Mouse (Mus musculus): ENCODE measurements around the gene Cep68.

The Cep68 gene

GRCm38 (mm10) chr11:20242366-20243056 lies 6.7 kb downstream of the Cep68 start:
- WGBS: 83% methylated on average over 6 of the region's 6 CpGs

DNA sequence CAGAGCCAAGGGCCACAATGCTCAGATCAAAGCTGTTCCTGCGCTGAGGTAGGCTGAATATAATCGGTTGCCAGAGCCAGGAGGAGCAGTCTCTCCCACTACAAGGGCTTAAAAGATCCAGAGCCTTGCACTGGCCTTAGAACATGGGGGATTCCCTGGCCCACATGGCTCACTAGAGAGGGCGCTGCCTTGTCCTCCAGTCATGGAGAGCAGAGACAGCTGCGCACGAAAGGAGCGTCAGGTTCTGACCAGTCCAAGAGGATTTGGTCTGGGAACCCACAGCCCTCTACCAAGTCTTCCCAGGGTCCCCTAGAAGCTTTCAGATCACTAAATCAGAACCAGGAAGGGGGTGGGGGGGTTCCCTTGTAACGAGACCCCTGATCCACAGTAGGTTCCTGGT lies 7.9 kb downstream of the Cep68 start:
- WGBS: 83% methylated on average over 7 of the region's 7 CpGs

DNA sequence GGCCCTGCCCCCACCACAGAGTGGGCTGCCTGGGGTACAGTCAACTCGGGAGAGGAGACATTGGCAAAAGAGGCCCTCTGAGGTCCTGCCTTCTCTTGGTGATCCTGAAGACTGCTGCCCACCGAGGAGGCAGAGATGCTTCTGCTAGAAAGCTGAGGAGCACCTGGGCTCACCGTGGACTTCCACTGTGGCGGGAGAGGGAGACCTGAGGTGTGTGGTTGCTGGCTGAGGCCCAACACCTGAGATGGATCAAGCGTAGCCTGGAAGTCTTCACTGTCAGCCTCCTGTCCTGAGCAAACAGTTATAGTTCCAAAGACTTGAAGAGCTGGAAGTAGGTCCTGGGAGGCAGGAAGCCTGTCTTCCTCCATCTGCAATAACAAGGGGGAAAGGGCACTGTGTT lies 8.9 kb downstream of the Cep68 start:
- 72% methylated on average over 5 of the region's 5 CpGs for WGBS

DNA sequence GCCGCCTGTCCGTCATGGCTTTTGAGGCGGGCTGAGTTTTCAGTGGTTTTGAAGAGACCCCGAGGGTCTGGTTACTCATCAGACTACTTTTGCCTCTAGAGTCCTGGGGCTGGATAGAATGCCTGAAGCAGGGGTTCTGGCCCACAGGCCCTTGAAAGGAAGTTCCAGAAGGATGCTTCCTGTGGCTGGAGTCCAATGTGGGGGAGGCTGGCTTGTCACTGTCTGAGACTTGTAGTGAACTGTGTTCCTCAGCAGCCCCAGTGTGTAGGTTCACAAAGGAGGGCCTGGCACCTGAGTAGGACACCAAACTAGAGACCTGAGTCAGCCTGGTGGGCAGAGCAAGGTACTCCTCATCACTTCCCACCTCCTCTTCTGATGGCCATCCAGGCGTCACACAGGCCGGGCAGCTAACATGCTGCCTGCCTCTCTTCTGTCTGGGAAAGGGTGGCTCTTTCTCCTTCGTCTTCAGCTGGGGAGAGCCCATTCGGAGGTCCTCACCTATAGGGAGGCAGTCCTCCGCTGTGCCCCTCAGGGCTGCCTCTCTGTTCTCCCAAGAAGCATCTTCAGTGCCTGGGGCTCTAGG lies 9.9 kb downstream of the Cep68 start:
- WGBS: 80% methylated on average over 9 of the region's 9 CpGs

- 87% methylated on average over 3 of the region's 3 CpGs for WGBS
Measured at GRCm38 (mm10) chr11:20237976-20238375, 11.3 kb downstream of the Cep68 start.

GRCm38 (mm10) chr11:20237018-20237417 lies 12.2 kb downstream of the Cep68 start:
- 82% methylated on average over 7 of the region's 7 CpGs for WGBS

DNA sequence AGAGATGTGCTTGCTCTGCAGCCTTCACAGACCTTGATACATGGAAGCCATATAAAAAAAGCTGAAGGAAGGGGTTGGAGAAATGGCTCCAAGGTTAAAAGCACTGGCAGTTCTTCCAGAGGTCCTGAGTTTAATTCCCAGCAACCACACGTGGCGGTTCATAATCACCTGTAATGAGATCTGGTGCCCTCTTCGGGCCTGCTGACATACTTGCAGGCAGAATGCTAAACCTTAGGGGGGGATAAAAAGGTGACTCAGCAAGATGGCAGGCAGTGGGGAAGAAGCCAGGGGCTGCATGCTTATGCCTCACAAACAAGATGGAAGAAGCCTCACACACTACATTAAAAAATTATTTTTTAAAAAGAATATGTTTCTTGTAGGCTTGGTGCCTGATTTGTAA lies 15.0 kb downstream of the Cep68 start:
- 56% methylated on average over 3 of the region's 3 CpGs for WGBS

DNA sequence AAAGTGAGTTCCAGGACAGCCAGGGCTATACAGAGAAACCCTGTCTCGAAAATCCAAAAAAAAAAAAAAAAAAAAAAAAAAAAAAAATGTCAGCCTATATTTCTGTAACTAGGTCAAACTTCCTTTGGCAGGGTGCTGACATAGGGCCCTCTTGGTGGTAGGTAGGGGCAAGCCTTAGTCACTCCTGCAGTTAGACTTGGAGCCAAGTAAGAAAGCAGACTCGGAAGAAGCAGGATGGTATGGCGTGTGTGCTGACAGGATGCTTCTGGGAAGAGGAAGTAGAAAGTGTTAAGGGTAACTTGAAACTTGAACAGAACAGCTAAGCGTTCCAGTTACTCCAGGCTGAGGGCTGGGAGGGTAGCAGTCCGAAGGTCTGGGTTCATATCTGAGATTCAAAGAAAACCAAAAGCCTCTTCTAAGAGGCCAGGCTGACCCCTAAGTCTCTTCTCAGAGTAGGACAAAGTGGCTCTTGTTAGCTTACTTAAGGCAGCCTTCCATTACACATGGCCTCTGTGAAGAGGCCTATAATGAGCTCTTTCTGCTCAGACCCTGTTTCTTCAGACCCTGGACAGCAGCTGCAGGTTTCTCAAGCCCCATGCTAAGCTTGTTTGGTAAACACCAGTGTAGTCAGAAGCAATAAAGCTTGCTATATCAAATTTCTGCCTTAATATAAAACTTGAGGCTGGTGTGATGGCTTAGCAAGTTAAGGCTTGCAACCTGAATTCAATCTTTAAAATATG lies 17.0 kb downstream of the Cep68 start:
- WGBS: 52% methylated on average over 5 of the region's 5 CpGs

GRCm38 (mm10) chr11:20231128-20231878 lies 17.9 kb downstream of the Cep68 start:
- 33% methylated on average over 8 of the region's 8 CpGs for WGBS

- 50% methylated on average over 1 of the region's 1 CpGs for WGBS
Measured at GRCm38 (mm10) chr11:20230286-20230685, 18.9 kb downstream of the Cep68 start.

DNA sequence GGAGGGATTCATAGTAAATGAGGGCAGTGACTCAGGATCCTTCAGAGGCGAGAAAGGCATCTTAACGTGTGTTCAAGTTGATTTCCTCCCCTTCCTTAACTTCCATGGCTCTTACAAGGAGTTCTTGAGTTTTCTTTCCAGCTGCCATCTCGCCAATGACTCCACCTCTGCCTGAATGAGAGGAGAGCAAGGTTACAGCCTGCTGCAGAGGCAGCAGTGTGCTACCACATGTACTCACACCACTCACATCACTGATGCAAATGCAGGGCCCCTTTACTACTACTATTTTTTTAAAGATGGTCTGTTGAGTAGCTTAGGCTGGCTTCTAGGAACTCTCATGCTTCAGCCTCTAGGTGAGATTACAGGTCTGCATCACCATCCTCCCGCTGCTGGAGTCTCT lies 19.9 kb downstream of the Cep68 start:
- 58% methylated on average over 4 of the region's 4 CpGs for WGBS

DNA sequence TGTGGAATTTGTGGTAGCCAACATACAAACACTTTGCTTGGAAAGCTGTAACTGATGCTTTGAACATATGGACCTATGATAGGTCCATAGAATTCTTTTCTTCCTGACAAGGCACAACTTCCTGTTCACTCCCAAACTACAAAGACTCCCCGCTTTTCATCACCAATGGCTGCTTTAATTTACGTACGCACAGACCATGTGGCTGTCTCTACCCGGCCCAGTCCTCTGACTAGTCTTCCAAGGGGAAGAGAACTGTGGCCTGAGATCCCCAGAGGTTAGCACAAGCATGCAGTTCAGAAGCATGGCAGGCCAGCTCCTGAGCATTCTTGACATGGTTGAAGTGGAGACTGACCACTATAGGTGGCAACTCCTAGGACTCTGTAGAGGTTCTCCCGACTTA lies 20.6 kb downstream of the Cep68 start:
- WGBS: 73% methylated on average over 5 of the region's 5 CpGs

- 98% methylated on average over 4 of the region's 4 CpGs for WGBS
Measured at GRCm38 (mm10) chr11:20225938-20226337, 23.3 kb downstream of the Cep68 start.

DNA sequence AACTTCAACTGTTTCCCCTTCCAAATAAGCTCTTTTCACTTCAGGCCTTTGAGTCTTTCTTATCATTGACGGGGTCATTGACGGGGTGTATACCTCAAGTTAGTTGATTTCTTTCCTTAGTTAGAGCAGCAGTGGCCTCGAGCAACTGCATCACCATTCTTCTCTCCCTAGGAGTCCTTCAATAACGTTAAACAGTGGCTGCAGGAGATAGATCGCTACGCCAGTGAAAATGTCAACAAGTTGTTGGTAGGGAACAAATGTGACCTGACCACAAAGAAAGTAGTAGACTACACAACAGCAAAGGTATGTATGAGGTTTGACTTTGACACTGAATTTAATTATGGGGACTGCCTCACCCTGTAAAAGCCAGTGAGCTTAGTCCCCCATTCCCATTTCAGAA lies 25.0 kb downstream of the Cep68 start:
- 66% methylated on average over 6 of the region's 6 CpGs for WGBS

GRCm38 (mm10) chr11:20221671-20222070 lies 27.6 kb downstream of the Cep68 start:
- 67% methylated on average over 1 of the region's 1 CpGs for WGBS

DNA sequence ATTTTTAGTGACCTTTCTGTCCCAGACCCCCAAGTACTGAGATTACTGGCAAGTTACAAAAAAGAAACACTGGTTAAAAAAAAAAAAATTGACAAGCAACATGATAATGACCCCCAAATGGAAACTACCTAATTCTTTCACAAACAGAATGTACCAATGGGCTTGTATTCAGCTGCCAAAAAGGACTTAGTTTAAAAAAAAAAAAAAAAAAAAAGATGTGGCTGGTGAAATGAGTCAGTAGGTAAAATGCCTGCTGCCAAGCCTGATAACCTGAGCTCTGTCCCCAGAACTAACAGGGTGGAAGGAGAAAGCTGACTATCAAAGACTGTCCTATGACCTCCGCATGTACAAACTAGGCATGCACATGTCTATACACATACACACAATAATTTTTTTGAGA lies 32.0 kb downstream of the Cep68 start:
- WGBS: 96% methylated on average over 1 of the region's 1 CpGs

- 86% methylated on average over 4 of the region's 4 CpGs for WGBS
Measured at GRCm38 (mm10) chr11:20216415-20216814, 32.8 kb downstream of the Cep68 start.

DNA sequence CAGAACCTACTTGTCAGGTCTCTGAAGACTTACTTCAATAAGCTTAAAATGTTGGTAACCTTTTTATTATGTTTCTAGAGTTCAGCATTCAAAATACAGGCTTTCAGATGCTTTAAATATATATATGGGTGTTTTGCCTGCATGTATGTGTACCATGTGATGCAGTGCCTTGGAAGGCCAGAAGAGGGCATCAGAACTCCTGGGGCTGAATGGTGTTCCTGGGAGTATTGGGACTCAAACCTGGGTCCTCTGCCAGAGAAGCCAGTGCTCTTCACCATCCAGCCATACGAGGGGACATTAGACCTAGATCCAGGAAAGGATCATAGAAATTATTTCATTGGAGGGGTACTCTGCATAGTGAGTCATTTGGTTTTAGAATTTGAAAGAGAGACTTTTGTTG lies 34.5 kb downstream of the Cep68 start:
- whole genome bisulfite sequencing: 100% methylated on average over 1 of the region's 1 CpGs

DNA sequence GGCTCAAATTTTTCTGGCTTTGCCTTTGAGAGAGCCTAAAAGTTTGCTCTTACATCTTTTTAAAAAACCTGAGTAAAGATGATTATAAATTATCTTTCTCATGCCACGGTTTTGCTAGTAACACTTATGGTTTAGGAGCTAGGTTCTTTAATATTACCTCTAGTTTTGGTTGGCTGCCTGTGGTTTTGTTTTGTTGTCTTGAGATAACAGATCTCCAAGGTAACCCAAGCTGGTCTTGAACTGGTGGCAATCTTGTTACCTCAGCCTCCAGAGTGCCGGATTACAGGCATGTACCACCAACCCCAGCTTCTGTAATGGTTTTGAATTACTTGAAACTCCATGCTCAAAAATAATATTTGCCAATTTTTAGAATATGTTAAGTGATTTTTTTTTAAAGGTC lies 37.4 kb downstream of the Cep68 start:
- 65% methylated on average over 2 of the region's 2 CpGs for WGBS

DNA sequence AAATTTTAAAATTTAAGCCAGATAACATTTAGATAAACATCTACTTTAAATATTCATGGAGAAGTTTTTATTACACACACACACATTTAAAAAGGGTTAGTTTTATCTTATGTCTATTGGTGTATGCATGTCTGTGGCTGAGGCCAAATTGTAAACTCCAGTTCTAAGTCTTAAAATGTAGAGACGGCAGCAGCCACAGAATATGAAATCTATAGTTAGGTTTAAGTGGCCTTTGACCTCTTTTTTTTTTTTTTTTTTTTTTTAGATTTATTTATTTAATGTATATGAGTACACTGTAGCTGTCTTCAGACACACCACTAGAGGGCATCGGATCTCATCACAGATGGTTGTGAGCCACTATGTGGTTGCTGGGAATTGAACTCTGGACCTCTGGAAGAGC lies 41.6 kb downstream of the Cep68 start:
- WGBS: 64% methylated on average over 2 of the region's 2 CpGs

DNA sequence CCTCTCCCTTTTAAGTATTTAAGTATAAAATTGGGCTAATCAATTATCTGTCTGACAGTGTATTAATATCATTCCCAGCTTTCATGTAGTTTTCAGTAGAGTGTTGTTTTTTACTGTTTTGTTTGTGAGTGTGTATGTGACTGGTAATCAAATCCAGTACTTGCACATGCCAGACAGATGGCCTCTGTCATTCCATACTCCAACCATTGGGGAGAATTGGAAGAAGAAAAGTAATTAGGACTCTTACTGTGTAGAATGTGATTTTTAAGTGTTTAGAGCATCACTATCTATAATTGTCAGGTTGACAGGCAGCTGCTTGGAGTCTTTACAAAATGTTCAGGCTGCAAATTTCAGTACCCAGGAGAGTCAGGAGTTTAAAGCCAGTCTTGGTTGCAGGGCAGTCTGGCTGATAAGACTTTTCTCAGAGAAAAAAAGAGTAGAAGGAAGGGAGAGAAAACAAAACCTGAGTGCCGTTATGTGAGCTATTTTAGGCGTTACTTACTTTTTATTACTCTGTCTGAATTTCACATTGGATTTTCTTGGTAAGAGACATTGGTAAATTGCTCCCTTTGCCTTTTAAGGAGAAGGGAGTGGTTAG lies 42.5 kb downstream of the Cep68 start:
- 27% methylated on average over 2 of the region's 2 CpGs for WGBS

DNA sequence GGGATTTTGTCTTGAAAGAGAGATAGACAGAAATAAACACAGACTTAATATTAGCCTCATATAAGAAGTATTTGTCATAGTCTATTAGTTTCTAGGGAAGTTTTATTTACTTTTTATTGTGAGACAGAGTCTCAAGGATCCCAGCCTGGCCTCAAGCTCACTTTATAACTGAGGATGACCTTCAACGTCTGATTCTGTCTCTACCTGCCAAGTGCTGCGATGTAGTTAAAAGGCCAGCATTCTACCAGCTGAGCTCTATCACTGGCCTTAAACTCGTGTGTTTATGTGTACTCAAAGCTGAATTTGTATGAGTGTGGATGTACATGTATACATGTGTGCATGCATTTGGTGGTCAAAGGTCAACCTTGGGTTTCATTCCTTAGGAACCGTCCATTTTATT lies 43.7 kb downstream of the Cep68 start:
- whole genome bisulfite sequencing: 62% methylated on average over 4 of the region's 4 CpGs

All from cerebral cortex, adult 2 months (tissue).